Mouse (Mus musculus): ENCODE measurements around the gene Il1rn.

The Il1rn gene

DNA sequence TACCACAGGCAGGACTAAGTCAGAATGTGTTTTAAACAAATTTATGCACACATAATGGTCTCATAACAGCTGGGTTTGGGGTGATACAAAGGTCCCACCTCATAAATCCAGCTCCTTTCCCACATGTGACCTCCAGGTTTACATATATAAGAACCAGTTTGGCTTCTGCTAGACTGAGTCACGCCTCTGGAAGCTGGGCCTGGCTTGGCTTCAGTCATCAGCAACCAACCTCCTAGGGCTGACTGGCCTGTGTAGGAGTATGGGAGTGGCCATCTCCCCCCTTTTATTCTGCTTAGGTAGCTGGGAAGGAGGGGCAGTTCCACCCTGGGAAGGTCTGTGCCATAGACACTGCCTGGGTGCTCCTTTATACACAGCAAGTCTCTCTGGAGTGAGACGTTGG, at the start of gene Il1rn:
TSS of gene Il1rn (plus strand) at position 309 of the 400 bp plus-strand sequence.
- DNase-seq (ENCODE audit: low spot score in 2 of 2) = no peak

- no peak for DNase-seq (ENCODE audit: low spot score in 2 of 2)
Observed at GRCm38 (mm10) chr2:24290896-24291295, 45.8 kb upstream of the Il1rn start, which contains the start of gene Il1f10. TSS of gene Il1f10 (plus strand) at chr2:24291196.

DNA sequence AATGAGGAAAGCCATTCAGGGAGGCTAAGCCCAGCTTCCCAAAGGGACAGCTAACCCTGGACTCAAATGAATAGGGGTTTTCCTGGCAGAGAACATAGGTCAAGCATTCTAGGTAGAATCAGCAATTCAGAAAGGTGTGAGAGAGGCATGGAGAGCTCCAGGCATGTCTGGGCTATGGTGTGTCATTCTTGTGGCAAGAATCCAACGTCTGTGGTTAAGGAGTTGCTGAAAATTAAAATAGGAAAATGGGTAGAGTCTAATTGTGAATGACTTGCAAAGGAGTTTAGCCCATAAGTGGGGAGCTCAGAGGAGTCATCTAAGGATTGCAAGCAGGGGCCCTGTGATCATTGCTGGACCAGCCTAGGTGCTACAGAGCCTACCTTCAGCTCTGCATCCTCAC, 42.0 kb upstream of the Il1rn start:
- no peak for DNase-seq (ENCODE audit: low spot score in 2 of 2)

GRCm38 (mm10) chr2:24296837-24297236, 39.8 kb upstream of the Il1rn start:
- DNase-seq (ENCODE audit: low spot score in 2 of 2) = peak; percentile 39 to 72

DNA sequence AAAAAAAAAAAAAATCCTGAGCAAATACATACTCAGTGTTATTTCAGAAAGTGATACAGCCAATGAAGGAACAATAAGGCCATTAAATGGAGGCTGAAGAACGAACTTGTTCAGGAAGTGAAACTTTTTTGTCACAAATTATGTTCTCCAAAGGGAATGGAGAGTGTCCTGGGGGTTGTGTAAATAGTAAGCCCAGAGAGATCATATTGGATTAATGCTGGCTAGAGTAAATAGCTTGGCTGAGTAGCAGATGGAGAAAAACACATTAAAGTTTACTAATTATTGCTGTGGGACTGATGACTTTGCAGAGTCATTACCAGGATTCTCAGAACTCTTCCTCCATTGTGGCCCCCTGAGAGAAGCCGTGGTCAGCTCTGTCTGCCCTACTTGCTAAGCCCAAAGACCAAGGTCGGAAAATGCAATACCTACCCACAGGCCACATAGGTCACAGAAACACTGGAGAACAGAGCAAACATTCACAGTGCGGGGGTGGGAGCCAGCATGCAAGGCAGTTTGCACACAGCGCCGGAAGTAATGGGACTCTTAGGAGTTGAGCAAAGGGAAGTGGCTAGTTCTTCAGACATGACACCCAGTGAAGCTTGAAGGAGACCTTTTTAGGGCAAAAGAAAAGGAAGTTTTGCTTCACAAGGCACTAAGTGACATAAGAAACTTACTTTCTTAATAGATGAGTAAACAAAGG, 25.2 kb upstream of the Il1rn start:
- no peak for DNase-seq (ENCODE audit: low spot score in 2 of 2)

GRCm38 (mm10) chr2:24316919-24317318, 19.7 kb upstream of the Il1rn start:
- DNase-seq (ENCODE audit: low spot score in 2 of 2) = no peak

GRCm38 (mm10) chr2:24317919-24318598, 18.6 kb upstream of the Il1rn start:
- DNase-seq (ENCODE audit: low spot score in 2 of 2) = no peak

DNA sequence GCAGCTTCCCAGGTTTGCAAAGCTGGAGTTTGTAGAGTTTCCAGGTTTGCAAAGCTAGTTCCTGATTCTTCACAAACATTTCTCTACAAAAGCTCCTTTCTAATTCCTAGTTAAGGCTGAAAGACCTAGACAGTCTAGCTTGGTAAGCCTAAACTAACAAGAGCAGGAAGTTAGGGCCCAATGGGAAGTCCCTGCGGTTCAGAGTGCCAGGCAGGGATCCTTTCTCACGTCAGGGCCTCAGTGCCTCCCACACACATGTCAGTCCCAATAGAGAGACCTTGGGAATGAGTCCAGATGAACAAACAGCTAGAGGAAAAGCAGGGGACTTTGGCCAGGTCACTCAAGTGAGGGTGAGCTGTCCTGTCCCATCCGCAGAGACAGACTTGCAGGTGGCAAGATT, 1.3 kb upstream of the Il1rn start:
- no peak for DNase-seq (ENCODE audit: low spot score in 2 of 2)

GRCm38 (mm10) chr2:24341395-24341885, 4.8 kb downstream of the Il1rn start:
- no peak for DNase-seq (ENCODE audit: low spot score in 2 of 2)

- DNase-seq (ENCODE audit: low spot score in 2 of 2) = no peak
Observed at GRCm38 (mm10) chr2:24344619-24345018, 8.0 kb downstream of the Il1rn start.

- DNase-seq (ENCODE audit: low spot score in 2 of 2) = no peak
Observed at GRCm38 (mm10) chr2:24345056-24345455, 8.4 kb downstream of the Il1rn start.

DNA sequence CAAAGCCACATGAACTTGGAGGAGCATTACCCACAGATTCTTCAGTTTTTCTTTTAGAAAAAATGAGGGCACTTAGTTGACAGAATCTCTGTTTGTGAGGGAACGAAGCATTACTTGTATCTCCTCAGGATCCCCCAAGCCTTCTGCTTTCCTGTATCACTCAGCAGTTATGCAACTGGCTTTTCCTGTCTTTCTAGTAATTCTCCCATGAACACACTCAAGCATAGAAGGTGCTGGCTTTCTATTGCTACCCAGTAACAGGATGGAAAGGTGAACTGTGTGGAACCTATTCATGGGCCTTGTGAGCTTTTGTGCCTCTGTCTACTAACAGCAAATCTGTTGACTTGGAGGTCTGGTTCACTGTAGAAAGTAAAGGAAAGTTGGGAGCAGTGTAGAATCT, 11.3 kb downstream of the Il1rn start:
- no peak for DNase-seq (ENCODE audit: low spot score in 2 of 2)

DNA sequence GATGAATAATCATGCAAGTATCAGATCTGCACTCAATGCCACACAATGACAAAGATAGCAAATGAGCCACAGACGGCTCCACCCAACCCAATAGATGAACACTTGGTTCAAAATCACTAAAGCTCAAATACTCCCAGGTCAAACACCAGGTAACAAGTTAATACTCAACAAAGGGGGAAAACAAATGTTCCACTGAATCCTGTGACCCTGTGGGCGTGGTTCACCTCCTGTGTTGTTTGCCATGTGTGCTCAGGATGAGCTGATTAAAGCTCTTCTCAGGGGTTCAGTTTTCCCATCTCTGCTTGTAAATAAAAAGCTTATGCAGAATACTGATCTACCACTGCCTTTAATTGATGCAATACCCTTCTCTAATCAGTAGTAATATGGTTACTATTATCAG, 14.5 kb downstream of the Il1rn start:
- no peak for DNase-seq (ENCODE audit: low spot score in 2 of 2)

GRCm38 (mm10) chr2:24353042-24353441, 16.4 kb downstream of the Il1rn start:
- DNase-seq (ENCODE audit: low spot score in 2 of 2) = no peak

GRCm38 (mm10) chr2:24357642-24358041, 21.0 kb downstream of the Il1rn start:
- DNase-seq (ENCODE audit: low spot score in 2 of 2) = peak; percentile 26 to 50

DNA sequence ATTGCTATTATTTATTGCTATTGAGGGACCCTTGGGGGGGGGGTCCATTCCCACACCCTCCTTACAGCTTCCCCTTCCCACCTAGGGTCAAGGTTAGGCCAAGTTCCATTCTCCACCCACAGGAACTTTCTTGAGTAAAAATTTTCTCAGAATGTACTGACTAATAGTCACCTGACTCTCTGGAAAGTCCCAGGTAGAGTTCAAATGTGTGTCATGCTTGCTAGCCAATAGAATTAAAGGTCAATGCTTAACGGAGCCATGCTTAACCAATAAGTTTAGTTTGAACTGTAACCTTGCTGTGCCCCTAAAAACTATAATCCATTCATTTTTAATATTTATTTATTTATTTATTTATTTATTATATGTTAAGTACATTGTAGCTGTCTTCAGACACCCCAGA, 22.7 kb downstream of the Il1rn start:
- no peak for DNase-seq (ENCODE audit: low spot score in 2 of 2)

- DNase-seq (ENCODE audit: low spot score in 2 of 2) = no peak
Observed at GRCm38 (mm10) chr2:24363818-24364217, 27.2 kb downstream of the Il1rn start.

- no peak for DNase-seq (ENCODE audit: low spot score in 2 of 2)
Observed at GRCm38 (mm10) chr2:24366214-24366975, 29.7 kb downstream of the Il1rn start.

DNA sequence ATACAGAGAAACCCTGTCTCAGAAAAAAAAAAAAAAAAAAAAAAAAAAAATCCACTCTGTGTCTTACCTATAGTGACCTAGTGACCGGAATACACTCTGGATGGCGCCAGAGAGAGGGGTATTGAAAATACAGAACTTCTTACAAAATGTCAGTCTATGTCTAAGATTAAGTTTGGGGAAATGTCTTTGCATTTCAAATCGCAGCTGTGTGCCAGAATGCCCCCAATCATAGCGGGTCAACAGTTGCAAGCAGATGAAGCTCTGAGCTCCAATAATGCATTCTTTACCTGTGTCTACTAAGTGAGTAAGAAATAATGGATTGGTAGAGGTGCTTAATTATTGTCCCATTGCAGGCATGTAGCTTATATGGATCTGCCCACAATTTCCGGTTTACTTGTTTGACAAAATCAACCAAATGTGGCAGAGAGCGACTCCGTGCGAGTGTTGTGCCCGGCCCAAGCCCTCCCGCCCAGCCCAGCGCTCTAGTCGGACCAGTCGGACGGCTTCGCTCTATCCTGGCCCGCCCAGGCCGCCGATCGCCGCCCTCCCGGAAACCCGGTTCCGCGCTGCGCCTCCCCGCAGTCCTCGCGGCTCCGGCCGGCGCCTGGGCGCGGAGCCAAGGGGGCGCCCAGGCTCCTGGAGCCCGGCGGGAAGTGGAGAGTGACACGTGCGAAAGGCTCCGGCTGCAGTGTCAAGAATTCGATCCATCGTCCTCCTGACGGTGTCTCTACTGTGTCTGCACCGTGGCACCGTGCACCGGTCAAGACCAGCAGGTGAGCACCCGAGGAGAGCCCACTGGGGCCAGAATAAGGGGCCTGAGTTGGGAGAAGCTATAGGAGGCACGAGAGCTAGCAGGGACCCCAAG, 30.6 kb downstream of the Il1rn start, which contains the start of gene Psd4:
TSS of gene Psd4 (plus strand) at position 551 of the 865 bp plus-strand sequence.
- no peak for DNase-seq (ENCODE audit: low spot score in 2 of 2)

GRCm38 (mm10) chr2:24367895-24368261, 31.2 kb downstream of the Il1rn start:
- DNase-seq (ENCODE audit: low spot score in 2 of 2) = no peak

- no peak for DNase-seq (ENCODE audit: low spot score in 2 of 2)
Observed at GRCm38 (mm10) chr2:24378747-24379450, 42.2 kb downstream of the Il1rn start.

All from right cerebral cortex, adult 2 months (tissue).